Mouse (Mus musculus): ENCODE data around the gene Gucy2f. TPM values are rescaled to one million over a fixed set of nuclear protein-coding genes. Genes with fewer than 3 reads are reported as not detected.
"Not testable (repeated sequence)": the region's sequence is repeated elsewhere in the genome, so short reads cannot be mapped to it uniquely, and the experiment has no call there.

The Gucy2f gene
- total RNA-seq (2021) = not detected
- long read RNA-seq, experiment 1 = 0 reads
- long read RNA-seq, experiment 2 = 0 reads

DNA sequence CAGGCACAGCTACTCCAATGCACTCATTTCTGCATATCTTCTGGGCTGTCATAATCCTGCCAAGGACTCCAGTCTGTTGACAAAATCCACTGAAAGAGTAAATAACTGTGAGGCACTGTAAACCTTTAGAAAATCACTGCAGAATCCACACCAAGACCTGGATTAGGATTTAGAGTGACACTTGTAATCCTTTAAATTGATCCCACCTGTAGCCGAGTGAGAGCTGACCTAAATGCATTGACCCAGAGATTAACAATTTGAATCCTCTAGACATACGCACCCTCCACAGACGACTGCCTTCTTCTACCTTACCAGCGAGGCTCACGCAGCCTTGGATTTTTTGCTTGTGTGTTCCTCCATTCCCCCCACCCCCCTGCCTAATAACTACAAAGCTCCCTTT is at the start of gene Gucy2f:
Gene Gucy2f (minus strand): TSS at position 101 of the 400 bp plus-strand sequence.
- DNase-seq = no peak

DNA sequence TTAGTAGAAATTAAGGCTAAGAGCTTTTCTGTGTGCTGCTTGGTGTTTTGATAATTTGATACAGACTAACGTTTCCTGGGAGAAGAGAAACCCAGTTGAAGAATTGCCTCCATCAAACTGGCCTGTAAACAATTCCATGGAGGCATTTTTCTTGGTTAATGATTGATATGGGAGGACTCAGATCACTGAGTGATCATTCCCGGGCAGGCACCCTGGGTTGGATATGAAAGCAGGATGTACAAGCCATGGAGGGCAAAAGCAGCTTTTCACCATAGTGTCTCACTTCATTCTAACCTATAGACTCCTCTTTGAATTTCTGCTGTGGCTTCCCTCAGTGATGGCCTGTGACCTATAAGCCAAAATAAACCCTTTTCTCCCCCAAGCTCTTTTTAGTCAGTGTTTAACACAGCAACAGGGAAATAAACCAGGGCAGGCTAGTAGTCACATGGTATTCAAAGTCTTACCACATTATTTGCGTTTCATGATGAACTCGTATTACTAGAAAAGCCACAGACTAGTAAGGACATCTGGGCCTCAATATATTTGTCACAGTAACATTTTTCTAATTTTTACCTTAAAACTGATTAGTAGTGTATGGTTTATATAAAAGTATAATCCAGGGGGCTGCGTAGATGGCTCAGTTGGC is 49.1 kb upstream of the Gucy2f start:
- DNase-seq = no peak

DNA sequence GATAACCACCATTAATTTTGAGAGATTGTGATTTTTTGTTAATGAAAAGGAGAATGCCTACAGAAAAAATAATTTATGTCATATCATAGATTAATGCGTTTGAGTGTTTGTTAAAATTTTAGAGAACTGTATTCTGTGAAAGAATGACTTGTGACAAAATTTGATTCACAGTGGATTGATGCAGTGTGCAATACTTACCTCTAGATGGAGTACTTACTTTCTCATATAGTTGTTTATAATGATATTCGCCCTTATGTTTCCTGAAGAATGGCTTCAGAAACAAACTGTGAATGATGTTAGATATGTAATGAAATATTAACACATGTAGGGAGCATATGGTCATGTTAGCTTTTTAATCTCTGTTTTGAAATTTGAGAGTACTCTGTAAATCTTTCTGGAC is 40.4 kb upstream of the Gucy2f start:
- no peak for DNase-seq

DNA sequence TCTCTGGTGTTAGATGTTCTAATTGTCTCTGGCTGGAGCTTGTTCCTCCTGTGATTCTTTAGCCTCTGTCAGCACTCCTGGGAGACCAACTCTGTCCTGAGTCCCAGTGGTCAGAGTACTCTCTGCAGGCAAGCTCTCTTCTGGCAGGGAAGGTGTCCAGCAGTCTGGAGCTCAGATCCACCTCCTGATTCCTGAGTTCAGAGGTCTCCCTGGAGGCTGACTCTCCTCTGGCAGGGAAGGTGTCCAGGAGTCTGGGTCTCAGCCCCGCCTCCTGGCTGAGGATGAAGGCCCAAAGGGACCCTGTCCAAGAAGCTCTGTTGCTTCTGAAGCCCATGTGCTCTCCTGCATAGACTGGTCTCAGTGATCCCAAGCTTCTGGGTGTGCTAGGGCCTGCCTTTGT is 39.4 kb upstream of the Gucy2f start:
- not testable (repeated sequence) for DNase-seq

DNA sequence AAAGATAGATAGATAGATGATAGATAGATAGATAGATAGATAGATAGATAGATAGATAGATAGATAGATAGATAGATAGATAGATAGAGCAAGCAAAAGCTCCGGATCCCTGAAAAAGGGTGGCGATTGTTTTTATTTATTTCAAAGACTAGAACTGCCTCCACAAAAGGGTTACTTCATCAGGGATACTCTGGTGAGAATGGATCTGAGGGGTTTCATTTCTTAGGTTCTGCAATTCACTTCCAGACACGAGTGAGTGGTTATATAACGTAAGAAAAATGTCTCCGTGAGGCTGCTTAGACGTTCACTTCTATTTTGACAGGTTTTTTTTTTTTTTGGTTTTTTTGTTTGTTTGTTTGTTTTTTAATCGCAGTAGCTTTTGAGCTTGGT is 32.0 kb upstream of the Gucy2f start:
- DNase-seq = no peak

DNA sequence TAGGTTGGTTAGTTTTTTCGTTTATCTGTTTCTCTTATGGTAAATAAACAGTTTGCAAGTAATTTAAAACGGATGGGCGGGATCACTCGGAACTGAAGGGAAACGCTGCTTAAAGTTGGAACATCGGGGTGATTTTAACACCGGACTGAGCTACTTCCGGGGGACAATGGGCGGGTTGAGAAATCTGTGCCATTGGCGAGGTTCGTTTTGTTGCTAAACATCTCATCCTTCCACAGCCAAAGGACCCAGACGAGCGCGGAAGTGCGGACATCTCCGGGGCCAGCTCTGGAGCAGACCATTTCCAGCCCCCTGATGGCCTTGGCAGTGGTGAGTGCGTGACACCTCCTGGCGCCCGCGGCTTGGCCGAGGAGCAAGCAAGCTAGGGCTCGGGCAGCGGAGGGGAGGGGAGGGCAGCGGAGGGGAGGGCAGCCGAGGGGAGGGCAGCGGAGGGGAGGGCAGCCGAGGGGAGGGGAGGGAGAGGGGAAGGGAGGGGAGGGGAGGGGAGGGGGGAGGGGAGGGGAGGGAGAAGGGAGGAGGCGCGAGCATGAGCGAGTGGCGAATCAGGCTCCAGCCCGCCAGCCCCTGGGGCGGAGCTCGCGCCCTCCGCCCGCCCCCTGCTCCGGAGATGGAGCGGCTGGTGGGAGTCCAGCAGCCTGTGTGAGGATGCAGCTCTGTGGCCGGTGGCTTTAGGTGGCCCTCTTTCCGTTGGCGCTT is 31.5 kb upstream of the Gucy2f start:
- DNase-seq = peak; percentile 77 to 84

DNA sequence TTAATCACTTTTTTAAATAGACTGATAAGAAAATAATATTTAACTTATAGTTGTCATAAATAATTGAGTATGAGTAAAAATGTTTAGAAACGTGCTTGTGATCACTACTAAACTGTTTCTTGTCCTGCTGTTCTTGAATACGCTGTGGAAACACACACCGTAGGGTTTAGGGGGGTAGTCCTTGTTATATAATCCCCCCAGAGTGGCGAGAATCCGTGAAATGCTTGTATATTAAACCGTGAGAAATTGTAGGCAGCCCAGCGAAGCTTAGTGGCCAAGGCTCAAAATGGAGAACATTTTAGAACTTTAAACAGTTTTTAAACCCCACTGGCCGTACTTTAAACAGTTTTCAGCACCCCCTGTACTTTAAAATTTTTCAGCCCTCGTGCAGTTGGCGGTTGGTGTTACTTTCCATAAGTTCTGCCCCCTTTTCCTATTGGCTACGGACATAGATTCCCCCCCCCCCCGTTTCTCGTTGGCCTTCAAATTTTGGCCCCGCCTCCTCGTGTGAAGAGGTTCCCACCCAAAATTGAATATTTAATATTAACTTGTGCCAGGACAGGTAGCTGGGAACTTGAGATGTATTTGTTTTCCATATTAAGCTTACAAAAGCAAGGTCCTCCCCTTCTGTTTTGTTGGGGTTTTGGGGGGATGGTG is 30.8 kb upstream of the Gucy2f start:
- DNase-seq = peak; percentile 27 to 45

DNA sequence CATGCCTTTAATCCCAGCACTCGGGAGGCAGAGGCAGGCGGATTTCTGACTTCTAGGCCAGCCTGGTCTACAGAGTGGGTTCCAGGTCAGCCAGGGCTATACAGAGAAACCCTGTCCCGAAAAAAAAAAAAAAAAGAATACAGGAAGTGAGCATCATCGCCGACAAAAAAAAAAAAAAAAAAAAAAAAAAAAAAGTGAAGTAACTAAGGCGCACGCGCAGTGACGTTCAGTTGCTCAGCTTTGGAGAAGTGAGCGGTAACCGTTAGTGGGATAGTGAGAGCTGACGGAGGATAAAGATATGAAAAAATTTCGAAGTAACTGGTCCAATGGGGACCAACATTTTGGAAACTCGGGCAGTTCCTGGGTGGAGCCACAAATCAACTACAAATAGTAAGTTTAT is 29.8 kb upstream of the Gucy2f start, which contains the start of gene Nxt2:
Gene Nxt2 (plus strand): TSS at position 229 of the 400 bp plus-strand sequence.
- no peak for DNase-seq

DNA sequence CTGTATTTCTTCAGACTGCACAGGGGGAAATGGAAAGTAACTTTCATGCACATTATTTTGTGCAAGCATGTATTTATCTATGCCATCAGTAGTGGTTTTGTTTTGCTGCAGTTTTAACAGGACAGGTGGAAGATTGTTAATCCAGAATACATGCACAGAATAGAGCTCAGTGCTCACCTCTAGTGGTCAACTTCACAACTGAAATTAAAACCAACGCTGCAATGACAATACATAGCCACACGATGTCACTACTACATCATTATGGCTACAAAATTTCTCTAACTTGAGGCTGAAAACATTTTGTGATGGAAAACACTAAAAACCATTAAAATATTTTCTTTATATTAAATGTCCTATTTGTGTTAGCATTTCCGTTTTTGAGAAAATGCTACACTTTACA is 3.6 kb upstream of the Gucy2f start:
- DNase-seq = peak in 1 of 2 experiments; percentile 7

DNA sequence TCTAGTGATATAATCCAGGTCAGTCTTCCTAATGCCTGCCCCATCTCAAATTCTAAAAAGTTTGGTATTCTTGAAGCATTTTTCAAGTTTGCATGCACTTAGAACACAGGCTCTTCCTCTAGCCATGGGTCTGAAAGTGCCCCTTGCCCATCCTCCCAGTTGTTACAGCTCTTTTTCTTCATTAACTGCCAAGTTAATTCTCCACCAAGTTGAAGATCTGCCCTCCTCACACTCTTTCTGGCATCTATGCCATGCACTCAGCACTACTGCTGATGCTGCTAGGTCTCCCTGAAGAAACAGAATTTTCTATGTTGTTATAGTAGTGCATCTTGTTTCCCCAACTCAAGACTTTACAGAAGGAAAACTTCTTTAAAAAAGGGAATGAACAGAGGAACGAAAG is 1.2 kb downstream of the Gucy2f start:
- DNase-seq = no peak

DNA sequence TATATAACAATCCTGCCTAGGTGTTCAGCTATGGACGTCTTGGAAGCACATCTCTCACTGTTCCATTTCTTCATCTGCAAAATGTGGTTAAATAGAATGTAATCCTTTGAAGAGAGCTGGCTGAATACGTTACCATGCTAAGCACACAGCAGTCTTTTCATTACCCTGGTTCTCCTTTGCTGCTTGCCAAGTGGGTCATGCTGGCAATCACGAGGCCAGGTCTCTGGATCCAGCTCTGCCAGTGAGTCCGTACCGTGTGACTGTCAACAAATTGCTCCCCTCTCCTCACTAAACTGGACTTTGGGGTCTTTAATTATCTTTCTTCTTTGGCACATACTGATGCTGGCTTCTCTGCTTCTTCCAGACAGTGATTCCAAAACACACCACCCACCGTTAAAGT is 2.3 kb downstream of the Gucy2f start:
- DNase-seq = peak in 1 of 2 experiments; percentile 10

DNA sequence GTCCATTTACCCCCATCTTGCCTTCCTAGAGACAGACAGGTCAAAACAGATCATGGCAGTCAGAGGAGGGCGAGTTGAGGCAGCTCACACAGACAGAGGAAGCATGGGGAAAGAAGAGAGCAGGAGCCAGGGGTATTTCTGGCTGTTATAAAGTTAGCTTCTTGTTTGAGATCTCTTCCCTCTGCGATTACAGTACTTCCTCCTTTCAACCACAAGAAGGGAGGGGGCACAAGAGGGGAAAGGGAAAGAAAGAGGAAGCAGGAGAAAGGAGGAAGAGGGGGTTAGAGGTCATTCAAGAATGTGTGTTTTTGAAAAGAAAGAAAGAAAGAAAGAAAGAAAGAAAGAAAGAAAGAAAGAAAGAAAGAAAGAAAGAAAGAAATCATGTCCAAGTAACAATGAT is 6.4 kb downstream of the Gucy2f start:
- no peak for DNase-seq

DNA sequence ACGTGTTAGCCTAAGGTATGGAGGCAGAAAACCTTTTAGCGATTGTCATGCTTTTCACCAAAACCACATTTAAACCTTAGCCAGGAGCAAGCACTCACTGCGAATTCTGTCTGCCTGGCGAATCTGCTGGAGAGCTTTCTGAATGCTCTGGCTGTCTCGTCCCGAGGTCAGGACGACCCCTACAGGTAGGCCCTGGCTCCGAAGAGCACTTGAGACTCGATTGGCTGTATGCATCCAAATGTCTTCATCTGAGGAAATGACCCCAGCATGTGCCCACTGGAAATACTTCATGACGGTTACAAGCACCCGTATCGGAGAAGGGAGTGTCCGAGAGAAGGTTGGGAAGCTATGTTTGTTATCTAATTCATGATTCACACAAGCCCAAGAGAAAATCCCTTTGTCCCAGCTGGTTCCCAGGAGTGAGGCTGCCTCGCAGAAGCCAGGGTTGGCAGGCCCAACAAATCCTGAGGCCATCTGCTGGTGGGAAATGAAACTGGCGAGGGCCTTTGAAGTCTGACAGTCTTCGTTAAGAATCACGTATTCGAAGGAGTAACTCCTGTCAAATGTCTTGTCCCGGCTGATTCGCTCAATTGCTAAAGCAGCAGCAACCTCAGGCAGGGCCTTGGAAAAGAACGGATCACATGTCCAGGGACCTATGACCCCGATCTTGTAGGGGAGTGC is 7.6 kb downstream of the Gucy2f start:
- peak; percentile 37 to 49 for DNase-seq

DNA sequence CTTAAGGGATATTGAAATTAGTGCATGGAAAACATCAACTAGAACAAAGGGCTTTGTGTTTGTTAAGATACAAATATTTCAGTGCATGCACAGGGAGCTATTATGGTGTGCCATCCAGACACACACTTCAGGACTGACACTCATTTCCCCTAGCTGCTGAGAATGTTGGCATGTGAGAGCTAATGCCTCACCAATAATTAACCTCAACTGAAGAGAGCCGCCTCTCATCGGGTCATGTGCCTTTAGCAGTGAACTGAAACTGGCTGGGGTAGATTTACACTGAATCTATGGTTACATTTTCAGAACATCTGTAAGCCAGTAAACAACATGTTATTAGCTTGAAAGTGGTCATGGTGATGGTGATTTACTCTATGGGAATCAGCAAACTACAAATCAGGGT is 14.7 kb downstream of the Gucy2f start:
- DNase-seq = no peak

DNA sequence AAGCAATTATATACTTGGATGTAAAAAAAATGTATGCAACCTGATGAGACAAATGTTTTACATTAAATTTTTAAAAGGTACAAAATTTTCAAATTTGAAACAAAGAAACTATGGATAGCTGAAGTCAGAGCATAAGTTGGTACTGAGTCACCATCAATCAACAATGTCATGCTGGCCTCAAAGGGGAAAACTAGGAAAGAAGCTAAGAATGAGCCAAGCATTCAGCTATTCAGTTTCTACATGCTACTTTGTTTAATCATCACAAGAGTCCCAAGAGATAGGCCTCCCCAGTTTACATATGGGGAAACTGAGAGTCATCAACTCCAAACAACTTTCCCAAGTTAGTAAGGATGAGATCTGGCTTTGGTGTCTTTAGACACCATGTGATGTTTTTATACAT is 19.8 kb downstream of the Gucy2f start:
- no peak for DNase-seq

DNA sequence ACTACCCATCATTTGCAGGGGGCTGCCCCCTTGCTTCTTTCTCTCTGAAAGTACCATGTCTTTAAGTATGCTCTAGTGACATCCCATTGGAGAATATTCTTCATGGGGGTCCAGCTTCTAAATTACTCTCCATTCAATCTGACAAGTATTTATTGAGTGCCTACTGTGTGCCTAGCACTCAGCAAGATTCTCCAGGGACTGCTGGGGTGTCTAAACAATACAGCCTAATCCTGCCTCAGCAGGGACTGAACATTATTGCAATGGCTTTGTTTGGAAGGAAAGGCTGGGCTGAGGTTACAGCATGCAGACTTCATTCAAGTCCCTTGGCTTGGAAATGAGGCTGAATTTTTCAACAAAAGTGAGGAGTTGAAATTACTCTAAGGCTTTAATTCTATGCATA is 81.0 kb downstream of the Gucy2f start:
- DNase-seq = no peak

DNA sequence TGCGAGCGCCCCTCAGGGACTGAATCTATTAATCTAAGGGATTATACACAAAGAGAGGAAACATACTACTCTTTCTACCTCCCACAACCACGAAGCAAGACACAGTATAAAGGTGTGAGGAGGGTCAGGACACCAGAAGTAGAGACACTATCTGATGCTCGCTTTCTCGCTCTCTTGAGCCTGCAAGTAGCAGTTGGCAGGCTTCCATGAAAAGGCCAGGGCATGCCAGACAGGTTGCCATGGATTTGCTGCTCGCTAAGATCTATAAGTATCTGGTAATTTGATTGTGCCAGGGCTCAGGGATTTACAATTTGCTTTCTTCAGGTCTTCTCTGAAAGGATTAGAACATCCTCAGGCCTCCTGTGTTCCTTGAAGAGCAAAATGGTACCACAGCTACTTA is 85.5 kb downstream of the Gucy2f start:
- no peak for DNase-seq

DNA sequence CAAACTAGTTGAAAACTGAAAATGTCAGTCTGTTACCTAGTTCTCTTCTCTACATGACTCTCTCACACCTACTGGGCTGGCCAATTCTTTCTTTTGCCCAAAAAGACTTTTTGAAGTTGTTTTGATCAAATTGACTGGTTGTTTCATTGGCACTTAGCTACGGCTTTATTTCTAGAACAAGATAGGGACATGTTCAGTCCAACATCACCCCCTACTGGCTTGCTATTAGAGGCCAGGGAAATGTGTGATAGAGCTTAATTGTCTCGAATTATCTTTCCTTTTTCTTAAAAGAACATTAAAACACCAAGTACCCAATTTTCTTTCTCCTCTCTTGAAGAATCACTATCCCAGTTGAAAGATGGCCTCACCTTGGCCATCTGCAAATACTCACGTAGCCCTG is 99.8 kb downstream of the Gucy2f start:
- DNase-seq = peak; percentile 1 to 4

DNA sequence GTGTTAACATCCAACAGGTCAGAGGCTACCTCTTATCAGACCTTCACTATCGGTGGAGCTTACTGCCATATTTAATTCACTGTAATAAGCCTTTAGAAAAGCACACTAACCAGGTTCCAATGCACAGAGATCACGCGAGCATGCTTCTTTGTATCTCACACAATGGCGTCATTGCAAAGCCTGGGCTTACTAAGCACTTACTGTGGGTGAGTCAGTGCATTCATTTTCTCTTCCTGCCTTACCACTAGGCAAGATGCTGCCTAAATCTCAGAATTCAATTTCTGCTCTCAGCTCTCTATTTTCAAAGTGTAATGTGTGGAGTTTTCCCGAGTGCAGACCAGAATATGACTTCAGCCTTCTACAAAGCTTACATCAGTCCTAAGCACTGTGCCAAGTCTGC is 101.2 kb downstream of the Gucy2f start:
- DNase-seq = no peak

DNA sequence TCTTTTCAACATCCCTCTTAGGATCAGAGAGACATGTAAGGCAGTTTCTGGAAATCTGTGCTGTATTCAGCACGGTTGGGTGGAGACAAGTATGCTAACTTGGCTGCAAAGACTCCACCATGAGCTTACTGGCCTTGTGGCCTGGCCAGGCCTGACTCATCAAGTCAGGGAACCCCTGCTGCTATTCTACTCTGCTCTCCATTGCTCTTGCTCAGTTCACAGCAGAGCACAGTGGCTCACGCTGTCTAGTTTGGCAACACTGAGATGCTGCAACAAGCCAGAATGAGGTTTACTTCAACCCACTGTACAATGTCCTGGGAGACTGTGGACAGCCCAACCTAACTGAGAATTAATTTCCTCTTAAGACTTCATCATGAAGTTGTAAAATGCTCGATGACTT is 134.1 kb downstream of the Gucy2f start:
- peak in 1 of 2 experiments; percentile 30 for DNase-seq

All from adrenal gland, postnatal 36 days (tissue).